Mouse (Mus musculus) olfactory bulb, adult 2 months (tissue): ENCODE data around the gene Trim33.

Source experiments
- CTCF ChIP-seq: fragments of 200-500 bp; IDR thresholded peaks from 2 replicates; pipeline ENCODE4 v1.5.1; 2012; ENCODE audit warnings: low read depth, mild to moderate bottlenecking, low read length, moderate library complexity; ENCODE audit not compliant: insufficient read depth
- POLR2A ChIP-seq: fragments of 200-500 bp; IDR thresholded peaks from 2 replicates; pipeline ENCODE4 v1.6.1; 2012; ENCODE audit warnings: mild to moderate bottlenecking, low read depth, low read length, moderate library complexity; ENCODE audit not compliant: insufficient read depth

- TF ChIP-seq POLR2A, result no peak
- TF ChIP-seq CTCF, result no peak
These were observed 74.4 kb downstream of the Trim33 start for GRCm38 (mm10) chr3:103353518-103353917.
